Mouse (Mus musculus): ENCODE measurements around the gene Gm49388.
A peak's percentile ranks its signal among the peaks of the same experiment; 100 is the strongest.
"Not testable (repeated sequence)": the region's sequence is repeated elsewhere in the genome, so short reads cannot be mapped to it uniquely, and the experiment has no call there.

Gene Gm49388

DNA sequence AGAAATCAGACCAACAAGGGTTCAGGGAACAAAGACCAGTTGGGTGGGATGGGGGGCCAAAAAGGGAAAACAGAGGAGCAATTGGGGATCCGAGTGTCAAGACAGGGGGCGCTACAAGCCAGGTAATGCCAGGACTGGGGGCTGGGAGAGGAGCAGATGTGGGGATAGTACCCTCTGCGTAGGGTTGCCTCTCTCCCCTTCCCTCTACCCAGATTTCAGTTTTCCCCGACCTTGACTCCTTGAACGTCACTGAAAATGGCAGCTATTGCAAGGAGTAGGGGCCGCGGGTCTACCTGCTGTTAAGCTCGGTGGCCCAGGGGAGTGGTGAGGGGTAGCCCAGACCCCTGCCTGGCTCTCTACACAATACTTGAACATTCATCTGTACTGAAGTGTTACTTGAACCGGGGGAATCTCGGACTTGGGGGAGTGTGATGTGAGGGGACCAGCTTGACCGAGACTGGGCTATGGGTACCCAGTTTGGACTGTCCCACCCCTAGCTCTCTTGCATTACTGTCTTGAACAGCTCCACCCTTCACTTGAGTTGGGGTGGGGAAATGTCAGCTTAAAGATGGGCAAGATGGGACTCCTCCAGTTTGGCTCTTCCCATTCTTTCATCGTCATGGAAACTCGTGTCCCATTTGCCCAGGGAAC is 16.9 kb upstream of the Gm49388 start:
- peak in 1 of 2 experiments; percentile 86 for DNase-seq (ENCODE audit: low spot score in 2 of 2)

GRCm38 (mm10) chr7:127768997-127769593 is 16.3 kb upstream of the Gm49388 start:
- DNase-seq (ENCODE audit: low spot score in 2 of 2) = peak in 1 of 2 experiments; percentile 88

DNA sequence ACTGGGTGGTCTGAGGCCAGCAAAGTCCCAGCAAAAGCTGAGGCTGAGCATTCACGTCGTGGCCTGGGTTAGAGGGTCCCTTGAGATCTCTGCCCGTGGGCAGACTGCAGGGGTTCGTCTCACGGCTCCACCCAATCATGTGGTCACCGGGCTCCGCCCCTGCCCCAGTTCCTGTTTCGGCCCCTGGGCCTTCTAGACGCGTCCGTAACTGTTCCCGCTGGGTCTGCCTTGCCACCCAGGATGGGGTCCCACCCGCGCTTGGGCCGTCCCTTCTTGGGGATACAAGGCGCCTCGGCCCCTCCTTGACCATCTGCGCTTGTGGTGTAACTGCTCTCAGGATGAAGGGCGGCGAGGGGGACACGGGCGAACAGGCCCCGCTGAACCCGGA is 15.8 kb upstream of the Gm49388 start, which contains the start of gene Orai3:
Gene Orai3 (plus strand): TSS at position 165 of the 388 bp plus-strand sequence.
- DNase-seq (ENCODE audit: low spot score in 2 of 2) = peak; percentile 84 to 93

DNA sequence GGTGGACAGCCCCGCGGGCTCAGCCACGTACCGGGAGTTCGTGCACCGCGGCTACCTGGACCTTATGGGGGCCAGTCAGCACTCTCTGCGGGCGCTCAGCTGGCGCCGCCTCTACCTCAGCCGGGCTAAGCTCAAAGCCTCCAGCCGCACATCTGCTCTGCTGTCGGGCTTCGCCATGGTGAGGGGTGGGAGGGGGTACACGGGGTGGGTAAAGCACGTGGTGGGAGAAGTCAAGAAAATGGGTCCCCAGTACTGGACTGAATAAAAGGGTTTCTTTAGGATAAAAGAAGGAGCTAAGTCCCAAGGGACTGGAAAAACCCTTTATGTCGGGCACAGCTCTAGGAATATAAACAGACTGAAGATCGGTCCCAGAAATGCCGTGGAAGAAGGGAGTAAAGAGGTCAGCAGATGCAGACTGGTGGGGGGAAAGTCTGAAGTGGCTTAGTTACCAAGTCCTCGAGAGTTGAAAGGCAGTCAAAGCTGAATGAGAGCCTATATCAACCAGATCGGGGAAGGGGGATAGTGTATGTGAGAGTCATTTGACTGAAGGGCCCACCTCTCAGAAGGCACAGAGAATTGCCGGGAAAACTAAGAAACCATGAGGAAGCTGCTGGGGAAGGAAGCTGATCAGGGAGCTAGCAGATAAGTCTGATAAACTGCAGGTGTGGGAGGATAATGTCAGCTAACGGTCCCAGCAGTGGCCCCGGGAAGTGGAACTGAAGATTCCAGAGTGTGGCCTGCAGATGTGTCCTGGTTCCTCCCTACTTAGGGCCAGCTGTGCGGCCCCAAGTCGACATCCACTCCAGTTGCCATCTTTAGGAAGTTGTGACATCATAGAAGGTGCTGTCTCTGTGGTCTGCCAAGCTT is 15.1 kb upstream of the Gm49388 start:
- DNase-seq (ENCODE audit: low spot score in 2 of 2) = no peak

DNA sequence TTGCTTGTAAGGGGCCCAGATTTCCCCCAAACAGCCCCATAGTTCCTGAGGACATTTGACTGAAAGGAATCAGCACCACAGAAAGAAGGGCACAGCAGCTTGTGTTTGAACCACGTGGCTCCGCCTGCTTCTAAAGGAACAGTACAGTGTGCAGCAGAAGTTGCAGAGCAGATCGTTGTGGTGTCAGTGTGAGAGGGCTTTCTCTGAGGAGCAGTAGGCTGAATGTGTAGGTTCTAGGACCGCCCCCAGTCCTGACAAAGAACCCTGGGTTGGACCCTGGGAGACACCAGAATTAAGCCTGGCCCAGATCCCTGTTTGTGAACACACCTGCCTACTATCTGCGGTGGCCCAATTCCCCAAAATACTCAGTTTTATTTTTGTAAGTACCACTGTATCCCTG is 14.1 kb upstream of the Gm49388 start:
- no peak for DNase-seq (ENCODE audit: low spot score in 2 of 2)

DNA sequence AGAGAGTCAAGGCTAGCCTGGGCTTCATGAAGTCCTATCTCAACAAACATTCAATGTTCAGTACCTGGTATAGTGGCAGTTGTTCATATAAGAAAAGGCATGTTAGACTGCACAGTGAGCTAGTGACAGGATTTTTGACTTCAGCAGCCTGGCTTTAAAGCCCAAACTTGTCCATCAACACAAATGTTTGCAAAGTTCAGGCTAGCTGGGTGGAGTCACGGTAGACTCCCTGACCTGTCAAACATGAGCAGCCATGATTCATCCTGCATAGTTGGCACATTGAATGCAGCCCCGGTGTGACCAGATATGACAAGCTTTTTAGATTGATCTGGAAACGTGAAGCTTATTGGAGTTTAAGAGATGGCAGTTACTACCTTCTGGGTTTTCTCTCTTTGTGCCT is 13.3 kb upstream of the Gm49388 start:
- DNase-seq (ENCODE audit: low spot score in 2 of 2) = peak in 1 of 2 experiments; percentile 52

DNA sequence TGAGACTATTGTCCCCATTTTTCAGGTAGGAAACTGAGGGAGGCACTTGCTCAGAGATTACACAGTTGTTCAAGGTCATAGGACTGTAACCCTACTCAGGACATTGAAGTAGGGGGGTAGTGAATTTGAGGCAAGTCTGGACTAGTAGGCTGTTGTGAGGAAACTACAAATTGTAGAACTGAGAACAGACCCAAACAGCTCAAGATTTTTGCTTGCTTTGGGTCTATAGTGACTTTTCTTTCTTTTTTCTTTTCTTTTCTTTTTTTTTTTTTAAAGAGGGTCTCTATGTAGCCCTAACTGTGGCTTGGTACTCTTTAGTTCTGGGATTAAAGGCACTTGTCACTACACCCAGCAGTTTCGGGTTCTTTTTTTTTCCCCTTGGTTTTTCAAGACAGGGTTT is 12.9 kb upstream of the Gm49388 start:
- no peak for DNase-seq (ENCODE audit: low spot score in 2 of 2)

DNA sequence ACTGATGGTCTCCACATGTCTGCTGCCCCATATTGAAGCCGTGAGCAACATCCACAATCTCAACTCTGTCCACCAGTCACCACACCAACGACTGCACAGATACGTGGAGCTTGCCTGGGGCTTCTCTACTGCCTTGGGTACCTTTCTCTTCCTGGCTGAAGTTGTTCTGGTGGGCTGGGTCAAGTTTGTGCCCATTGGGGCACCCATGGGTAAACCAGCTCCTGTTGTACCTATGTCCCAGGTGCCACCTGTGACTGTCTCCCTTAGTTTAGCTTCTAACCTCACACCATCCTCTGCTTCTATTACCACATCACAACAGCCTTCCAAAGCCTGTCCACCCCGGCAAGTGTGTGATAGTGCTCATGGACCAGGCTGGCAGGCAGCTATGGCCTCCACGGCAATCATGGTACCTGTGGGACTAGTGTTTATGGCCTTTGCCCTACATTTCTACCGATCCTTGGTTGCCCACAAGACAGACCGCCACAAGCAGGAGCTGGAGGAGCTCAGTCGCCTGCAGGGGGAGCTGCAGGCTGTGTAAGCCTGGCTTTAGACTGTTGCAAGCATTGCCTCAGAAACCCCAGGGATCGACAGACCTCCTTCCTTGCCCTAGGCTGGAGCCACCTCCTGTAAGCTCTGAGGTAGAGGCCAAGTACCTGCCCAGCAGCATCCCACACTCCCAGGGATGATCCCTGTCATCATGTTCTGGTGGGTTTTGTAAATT is 11.6 kb upstream of the Gm49388 start:
- peak in 1 of 2 experiments; percentile 19 for DNase-seq (ENCODE audit: low spot score in 2 of 2)

- DNase-seq (ENCODE audit: low spot score in 2 of 2) = not testable (repeated sequence)
These were observed 9.6 kb upstream of the Gm49388 start for GRCm38 (mm10) chr7:127775837-127776236.

- DNase-seq (ENCODE audit: low spot score in 2 of 2) = peak; percentile 78 to 86
These were observed 9.0 kb upstream of the Gm49388 start, which contains the start of gene Setd1a for GRCm38 (mm10) chr7:127776426-127776825. Gene Setd1a, plus strand, starts transcription at chr7:127776670.

GRCm38 (mm10) chr7:127776878-127777473 is 8.4 kb upstream of the Gm49388 start:
- DNase-seq (ENCODE audit: low spot score in 2 of 2) = peak; percentile 91 to 97

GRCm38 (mm10) chr7:127777474-127778266 is 7.7 kb upstream of the Gm49388 start:
- DNase-seq (ENCODE audit: low spot score in 2 of 2) = peak in 1 of 2 experiments; percentile 52

DNA sequence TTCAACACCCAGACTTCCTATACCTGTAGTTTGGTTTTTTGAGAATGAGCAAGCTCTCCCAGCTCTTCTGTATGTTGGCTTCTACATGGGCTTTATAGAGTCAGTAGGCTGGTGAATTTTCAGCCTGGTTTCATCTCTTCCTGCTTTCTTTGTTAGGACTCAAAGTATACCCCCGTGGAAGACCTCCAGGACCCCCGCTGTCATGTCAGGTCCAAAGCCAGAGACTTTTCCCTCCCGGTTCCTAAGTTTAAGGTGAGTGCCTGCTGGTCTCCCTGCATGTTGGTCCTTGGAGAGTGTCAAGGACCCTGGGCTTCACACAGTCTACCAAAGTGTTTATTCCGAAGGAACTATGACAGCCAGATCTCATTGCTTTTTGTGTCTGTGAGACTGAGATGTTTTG is 7.1 kb upstream of the Gm49388 start:
- no peak for DNase-seq (ENCODE audit: low spot score in 2 of 2)

DNA sequence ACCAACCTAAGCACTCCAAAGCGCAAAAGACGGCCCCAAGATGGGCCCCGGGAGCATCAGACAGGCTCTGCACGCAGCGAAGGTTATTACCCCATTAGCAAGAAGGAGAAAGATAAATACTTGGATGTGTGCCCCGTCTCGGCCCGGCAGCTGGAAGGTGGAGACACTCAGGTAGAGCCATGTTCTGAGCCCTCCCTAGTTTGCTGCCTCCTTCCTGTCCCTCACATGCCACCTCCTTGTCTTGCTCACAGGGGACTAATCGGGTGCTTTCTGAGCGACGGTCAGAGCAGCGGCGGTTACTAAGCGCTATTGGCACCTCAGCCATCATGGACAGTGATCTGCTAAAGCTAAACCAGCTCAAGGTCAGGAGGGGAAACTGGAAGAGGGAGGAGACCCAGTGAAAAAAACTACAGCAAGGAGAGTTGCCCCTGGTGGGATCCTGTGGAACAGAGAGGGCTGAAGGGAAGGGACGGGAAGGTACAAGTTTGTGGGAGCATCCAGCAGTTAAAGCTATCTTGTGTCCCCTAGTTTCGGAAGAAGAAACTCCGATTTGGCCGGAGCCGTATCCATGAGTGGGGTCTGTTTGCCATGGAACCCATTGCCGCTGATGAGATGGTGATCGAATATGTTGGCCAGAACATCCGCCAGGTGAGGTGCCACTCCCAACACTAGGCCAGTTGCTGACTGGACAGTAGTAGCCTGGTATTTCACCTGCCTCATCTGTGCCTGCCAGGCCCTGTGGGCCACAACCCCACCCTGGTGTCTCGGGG is 11.9 kb downstream of the Gm49388 start:
- DNase-seq (ENCODE audit: low spot score in 2 of 2) = no peak

DNA sequence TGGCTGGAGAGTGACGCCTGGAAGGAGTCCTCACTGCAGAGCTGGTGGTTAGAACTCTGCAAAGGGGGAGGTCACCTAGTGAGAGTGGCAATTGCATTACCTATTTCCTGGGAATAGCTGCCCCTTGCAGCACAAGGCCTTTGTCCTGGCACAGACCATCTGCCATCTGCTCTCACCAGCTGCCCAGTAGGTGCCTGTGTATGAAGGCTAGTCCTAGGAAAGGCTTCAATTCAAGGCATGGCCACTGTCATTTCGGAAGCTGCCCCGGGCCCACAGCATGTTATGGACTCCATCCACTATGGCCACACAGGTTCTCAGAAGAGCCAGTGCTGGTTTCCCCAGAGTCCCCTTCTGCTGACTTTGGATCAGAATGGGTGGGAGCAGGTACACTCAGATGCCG is 13.2 kb downstream of the Gm49388 start:
- DNase-seq (ENCODE audit: low spot score in 2 of 2) = no peak

- DNase-seq (ENCODE audit: low spot score in 2 of 2) = no peak
These were observed 13.8 kb downstream of the Gm49388 start for GRCm38 (mm10) chr7:127799211-127799610.

GRCm38 (mm10) chr7:127799738-127800137 is 14.3 kb downstream of the Gm49388 start:
- no peak for DNase-seq (ENCODE audit: low spot score in 2 of 2)

- peak; percentile 90 to 91 for DNase-seq (ENCODE audit: low spot score in 2 of 2)
These were observed 15.1 kb downstream of the Gm49388 start, which contains the start of gene Hsd3b7 for GRCm38 (mm10) chr7:127800435-127801009. Gene Hsd3b7, plus strand, starts transcription at chr7:127800604.

DNA sequence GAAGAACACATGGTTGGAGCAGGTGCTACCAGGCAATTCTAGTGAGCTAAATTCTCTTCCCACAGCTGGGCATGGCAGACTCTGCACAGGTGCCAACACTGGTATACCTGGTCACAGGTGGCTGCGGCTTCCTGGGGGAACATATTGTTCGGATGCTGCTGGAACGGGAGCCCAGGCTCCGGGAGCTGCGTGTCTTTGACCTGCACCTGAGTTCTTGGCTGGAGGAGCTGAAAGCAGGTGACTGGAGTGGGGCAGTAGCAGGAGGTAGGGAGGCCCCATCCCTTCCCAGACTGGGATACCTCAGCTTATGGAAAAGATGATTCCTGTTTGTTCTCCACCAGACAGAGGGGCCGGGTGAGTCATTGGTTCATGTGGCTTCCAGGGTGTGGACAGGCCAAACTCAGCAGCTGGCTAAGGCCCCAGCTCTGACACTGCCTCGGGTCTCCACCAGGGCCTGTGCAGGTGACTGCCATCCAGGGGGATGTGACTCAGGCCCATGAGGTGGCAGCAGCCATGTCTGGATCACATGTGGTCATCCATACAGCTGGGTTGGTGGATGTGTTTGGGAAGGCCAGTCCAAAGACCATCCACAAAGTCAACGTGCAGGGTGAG is 15.7 kb downstream of the Gm49388 start:
- peak in 1 of 2 experiments; percentile 42 for DNase-seq (ENCODE audit: low spot score in 2 of 2)

Data from urinary bladder, adult 18-20 months (tissue).